Mouse (Mus musculus) limb, embryonic 12.5 days (tissue): ENCODE measurements around the gene Rbbp8nl. TPM values are rescaled to one million over a fixed set of nuclear protein-coding genes. Genes with fewer than 3 reads are reported as not detected.

Experiments used
- ATAC-seq: fragments of 200-750 bp; cut with Nextera tagmentation; 2 replicates; pipeline ENCODE4 v1.8.0; 2017; ENCODE audit warnings: low read depth, moderate TSS enrichment; ENCODE audit not compliant: insufficient number of reproducible peaks, insufficient read depth, low FRiP score, low TSS enrichment
- H3K27ac ChIP-seq: fragments of 300-500 bp; sonication (generic); 2 replicates; pipeline ENCODE4 v1.5.1; 2016; ENCODE audit warnings: mild to moderate bottlenecking, moderate library complexity
- H3K27me3 ChIP-seq: fragments of 300-500 bp; sonication (generic); 2 replicates; pipeline ENCODE4 v1.6.1; 2016; ENCODE audit warnings: mild to moderate bottlenecking, moderate library complexity
- H3K36me3 ChIP-seq: fragments of 300-500 bp; sonication (generic); 2 replicates; pipeline ENCODE4 v1.6.1; 2016; ENCODE audit warnings: mild to moderate bottlenecking, moderate library complexity
- H3K4me1 ChIP-seq: fragments of 300-500 bp; sonication (generic); replicated peaks from 2 replicates; pipeline ENCODE4 v1.6.1; 2016
- H3K4me2 ChIP-seq: fragments of 300-500 bp; sonication (generic); 2 replicates; pipeline ENCODE4 v1.6.1; 2016; ENCODE audit warnings: mild to moderate bottlenecking, moderate library complexity
- H3K4me3 ChIP-seq: fragments of 300-500 bp; sonication (generic); replicated peaks from 2 replicates; pipeline ENCODE4 v1.5.1; 2016; ENCODE audit warnings: mild to moderate bottlenecking
- H3K9ac ChIP-seq: fragments of 300-500 bp; sonication (generic); replicated peaks from 2 replicates; pipeline ENCODE4 v1.6.1; 2016; ENCODE audit warnings: mild to moderate bottlenecking, moderate library complexity
- H3K9me3 ChIP-seq: fragments of 300-500 bp; sonication (generic); 2 replicates; pipeline ENCODE4 v1.6.1; 2016; ENCODE audit warnings: mild to moderate bottlenecking, moderate library complexity
- WGBS: fragments of 180-500 bp; shearing (Covaris S2); methylation state at CpG from one replicate; pipeline ENCODE4 v1.1.7; 2016; 5-methylcytosine and 5-hydroxymethylcytosine counted together
- polyA plus RNA-seq: library from polyadenylated mRNA; unstranded; fragments of >200 nt; fragmentation: Nextera tagmentation; extraction: Ambion mirVana; gene quantifications from 2 replicates; pipeline ENCODE4 v1.2.1, GENCODE M21; 2016

The Rbbp8nl gene
- polyA plus RNA-seq, 1 experiment from 2014 or later = 0.56 TPM

GRCm38 (mm10) chr2:180306423-180307168 is 16.9 kb upstream of the Rbbp8nl start:
- Histone ChIP-seq H3K9ac (no peak overlapping the region), H3K27me3 (no peaks in the 10 kb centered on the region), H3K4me2 (no peak overlapping the region), H3K9me3 (no peaks in the 10 kb centered on the region), H3K36me3 (no peaks in the 10 kb centered on the region), H3K4me1 (no peaks in the 10 kb centered on the region), H3K27ac (no peak overlapping the region), H3K4me3 (no peak overlapping the region)
- ATAC-seq = no peak
- 83% methylated on average over 8 of the region's 8 CpGs for WGBS

GRCm38 (mm10) chr2:180306009-180306408 is 16.3 kb upstream of the Rbbp8nl start:
- Histone ChIP-seq H3K9ac (no peak overlapping the region), H3K4me2 (no peak overlapping the region), H3K27ac (no peak overlapping the region), H3K27me3 (no peaks in the 10 kb centered on the region), H3K4me1 (no peaks in the 10 kb centered on the region), H3K36me3 (no peaks in the 10 kb centered on the region), H3K9me3 (no peaks in the 10 kb centered on the region), H3K4me3 (no peak overlapping the region)
- WGBS = 79% methylated on average over 2 of the region's 2 CpGs
- no peak for ATAC-seq

- no peaks in the 10 kb centered on the region for H3K9me3 ChIP-seq
- no peak for ATAC-seq
- WGBS = 85% methylated on average over 3 of the region's 3 CpGs
- 0 out of 2 replicates have a peak, but pooled peaks cover 4% of the 10 kb centered on the region for H3K27me3 ChIP-seq
- H3K9ac ChIP-seq = no peak overlapping the region
- H3K4me3 ChIP-seq = no peak overlapping the region
- H3K4me2 ChIP-seq = no peak overlapping the region
- H3K27ac ChIP-seq = no peak overlapping the region
- H3K4me1 ChIP-seq = no peaks in the 10 kb centered on the region
- no peaks in the 10 kb centered on the region for H3K36me3 ChIP-seq
Measured at GRCm38 (mm10) chr2:180305490-180305889, 15.8 kb upstream of the Rbbp8nl start.

- 0 out of 2 replicates have a peak, but pooled peaks cover 5% of the 10 kb centered on the region for H3K27me3 ChIP-seq
- 56% methylated on average over 4 of the region's 4 CpGs for WGBS
- H3K9me3 ChIP-seq = no peaks in the 10 kb centered on the region
- H3K4me3 ChIP-seq = no peak overlapping the region
- no peaks in the 10 kb centered on the region for H3K36me3 ChIP-seq
- no peak overlapping the region for H3K27ac ChIP-seq
- no peak overlapping the region for H3K4me2 ChIP-seq
- no peak for ATAC-seq
- no peaks in the 10 kb centered on the region for H3K4me1 ChIP-seq
- no peak overlapping the region for H3K9ac ChIP-seq
Measured at GRCm38 (mm10) chr2:180304554-180304953, 14.9 kb upstream of the Rbbp8nl start.

GRCm38 (mm10) chr2:180303468-180303867 is 13.8 kb upstream of the Rbbp8nl start:
- no peak for ATAC-seq
- H3K9ac ChIP-seq = no peak overlapping the region
- 47% methylated on average over 12 of the region's 12 CpGs for WGBS
- no peaks in the 10 kb centered on the region for H3K4me1 ChIP-seq
- H3K36me3 ChIP-seq = no peaks in the 10 kb centered on the region
- 0 out of 2 replicates have a peak, but pooled peaks cover 5% of the 10 kb centered on the region for H3K27me3 ChIP-seq
- H3K4me2 ChIP-seq = no peak overlapping the region
- no peak overlapping the region for H3K27ac ChIP-seq
- no peak overlapping the region for H3K4me3 ChIP-seq
- no peaks in the 10 kb centered on the region for H3K9me3 ChIP-seq

- no peak for ATAC-seq
- no peak overlapping the region for H3K4me2 ChIP-seq
Measured at GRCm38 (mm10) chr2:180302201-180302600, 12.5 kb upstream of the Rbbp8nl start.

GRCm38 (mm10) chr2:180300771-180301170 is 11.1 kb upstream of the Rbbp8nl start:
- Histone ChIP-seq H3K4me2 (no peak overlapping the region), H3K27me3 (0 out of 2 replicates have a peak, but pooled peaks cover 5% of the 10 kb centered on the region), H3K9ac (no peak overlapping the region), H3K27ac (no peak overlapping the region), H3K36me3 (no peaks in the 10 kb centered on the region), H3K4me1 (no peaks in the 10 kb centered on the region), H3K4me3 (no peak overlapping the region), H3K9me3 (no peaks in the 10 kb centered on the region)
- no peak for ATAC-seq
- 20% methylated on average over 5 of the region's 5 CpGs for WGBS

More at GRCm38 (mm10) chr2:180302201-180302600, 12.5 kb upstream of the Rbbp8nl start:
- Histone ChIP-seq H3K9me3 (no peaks in the 10 kb centered on the region), H3K4me1 (no peaks in the 10 kb centered on the region), H3K9ac (no peak overlapping the region), H3K36me3 (no peaks in the 10 kb centered on the region), H3K4me3 (no peak overlapping the region), H3K27ac (no peak overlapping the region), H3K27me3 (0 out of 2 replicates have a peak, but pooled peaks cover 5% of the 10 kb centered on the region)
- WGBS = 74% methylated on average over 4 of the region's 4 CpGs

- H3K36me3 ChIP-seq = no peaks in the 10 kb centered on the region
- no peak overlapping the region for H3K9ac ChIP-seq
- H3K27me3 ChIP-seq = 0 out of 2 replicates have a peak, but pooled peaks cover 5% of the 10 kb centered on the region
- whole genome bisulfite sequencing = 64% methylated on average over 2 of the region's 2 CpGs
- no peak for ATAC-seq
- no peak overlapping the region for H3K4me3 ChIP-seq
- H3K4me2 ChIP-seq = no peak overlapping the region
- no peak overlapping the region for H3K27ac ChIP-seq
- no peaks in the 10 kb centered on the region for H3K4me1 ChIP-seq
- no peaks in the 10 kb centered on the region for H3K9me3 ChIP-seq
Measured at GRCm38 (mm10) chr2:180300252-180300651, 10.6 kb upstream of the Rbbp8nl start.

- WGBS = 73% methylated on average over 8 of the region's 8 CpGs
- no peaks in the 10 kb centered on the region for H3K9me3 ChIP-seq
- peaks cover 9% of the 10 kb centered on the region for H3K4me1 ChIP-seq
- no peak; the same call in 1 of the 2 replicates for ATAC-seq
- no peaks in the 10 kb centered on the region for H3K36me3 ChIP-seq
- no peak overlapping the region for H3K4me3 ChIP-seq
- no peak overlapping the region for H3K27ac ChIP-seq
- no peak overlapping the region for H3K9ac ChIP-seq
- H3K4me2 ChIP-seq = no peak overlapping the region
- H3K27me3 ChIP-seq = no peaks in the 10 kb centered on the region; the same call in 1 of the 2 replicates
Measured at GRCm38 (mm10) chr2:180292906-180293305, 3.2 kb upstream of the Rbbp8nl start.

- H3K9ac ChIP-seq = no peak overlapping the region
- no peaks in the 10 kb centered on the region for H3K9me3 ChIP-seq
- peaks cover 9% of the 10 kb centered on the region for H3K4me1 ChIP-seq
- ATAC-seq = no peak
- H3K27me3 ChIP-seq = no peaks in the 10 kb centered on the region; the same call in 1 of the 2 replicates
- no peak overlapping the region for H3K27ac ChIP-seq
- H3K36me3 ChIP-seq = no peaks in the 10 kb centered on the region
- WGBS = 66% methylated on average over 4 of the region's 4 CpGs
- H3K4me2 ChIP-seq = no peak overlapping the region
- H3K4me3 ChIP-seq = no peak overlapping the region
Measured at GRCm38 (mm10) chr2:180292026-180292425, 2.3 kb upstream of the Rbbp8nl start.

- Histone ChIP-seq H3K4me3 (no peak overlapping the region), H3K9me3 (no peaks in the 10 kb centered on the region), H3K9ac (no peak overlapping the region), H3K4me1 (peaks cover 9% of the 10 kb centered on the region), H3K4me2 (no peak overlapping the region), H3K27me3 (no peaks in the 10 kb centered on the region; the same call in 1 of the 2 replicates), H3K36me3 (no peaks in the 10 kb centered on the region), H3K27ac (no peak overlapping the region)
- 79% methylated on average over 5 of the region's 5 CpGs for WGBS
- no peak for ATAC-seq
Measured at GRCm38 (mm10) chr2:180291566-180291965, 1.9 kb upstream of the Rbbp8nl start.
